In genomic region chr11:3534956-3535355, GRCm38 (mm10) we compare ENCODE assay signal across 8 mouse cellular contexts. TPM values are rescaled to one million over a fixed set of nuclear protein-coding genes. Genes with fewer than 3 reads are reported as not detected.
A peak's percentile ranks its signal among the peaks of the same experiment; 100 is the strongest.
DNase-seq lines count a peak whose midpoint lies in the region; ATAC-seq and TF ChIP-seq lines count a peak whose summit lies in the region.

No protein-coding gene starts in this region.

- DNase-seq in lung, postnatal 0 days (ENCODE audit: low spot score): peak; percentile 32
- no peak for DNase-seq in lung, postnatal 10 days
- peak; percentile 46 for DNase-seq in limb, embryonic 14.5 days (ENCODE audit: low spot score)
- no peak for DNase-seq in adrenal gland, postnatal 36 days
- no peak for DNase-seq in cerebellum, adult 11-12 months
- no peak for DNase-seq in ovary, postnatal 10 days (ENCODE audit: low spot score)

- H3K36me3 ChIP-seq in lung, postnatal 0 days (ENCODE audit: insufficient read depth, low read length): peaks cover 15% of the 10 kb centered on the region
- H3K36me3 ChIP-seq in forebrain, embryonic 13.5 days (ENCODE audit: poor library complexity, severe bottlenecking): peaks cover 35% of the 10 kb centered on the region
- H3K36me3 ChIP-seq in limb, embryonic 14.5 days (ENCODE audit: control insufficient read depth, insufficient read depth, low read length): peaks cover 51% of the 10 kb centered on the region
- no peaks in the 10 kb centered on the region for H3K36me3 ChIP-seq in neural tube, embryonic 15.5 days

- no peaks in the 10 kb centered on the region for H3K27me3 ChIP-seq in lung, postnatal 0 days (replicated peaks; ENCODE audit: insufficient read depth, low read length)
- no peaks in the 10 kb centered on the region for H3K27me3 ChIP-seq in forebrain, embryonic 13.5 days
- no peaks in the 10 kb centered on the region for H3K27me3 ChIP-seq in limb, embryonic 14.5 days (ENCODE audit: control insufficient read depth, insufficient read depth, low read length)
- no peaks in the 10 kb centered on the region for H3K27me3 ChIP-seq in neural tube, embryonic 15.5 days (replicated peaks)

- H3K9ac ChIP-seq in lung, postnatal 0 days (replicated peaks; ENCODE audit: low read depth): no peak overlapping the region
- H3K9ac ChIP-seq in forebrain, embryonic 13.5 days: peak overlapping the region; percentile 37; the same call in 1 of the 2 replicates
- H3K9ac ChIP-seq in limb, embryonic 14.5 days (ENCODE audit: low read depth, low read length, severe bottlenecking): peak overlapping the region; percentile 36
- H3K9ac ChIP-seq in neural tube, embryonic 15.5 days (replicated peaks): no peak overlapping the region

- TF ChIP-seq POLR2A in limb, embryonic 14.5 days (IDR thresholded peaks at IDR 0.05; ENCODE audit: borderline replicate concordance, extremely low read depth, insufficient read depth, insufficient read length): no peak

- peaks cover 25% of the 10 kb centered on the region for H3K4me1 ChIP-seq in lung, postnatal 0 days (ENCODE audit: insufficient read depth, low read depth, low read length)
- H3K4me1 ChIP-seq in forebrain, embryonic 13.5 days: peaks cover 35% of the 10 kb centered on the region
- peaks cover 28% of the 10 kb centered on the region for H3K4me1 ChIP-seq in limb, embryonic 14.5 days (ENCODE audit: control insufficient read depth, insufficient read depth, low read length)
- peaks cover 22% of the 10 kb centered on the region for H3K4me1 ChIP-seq in neural tube, embryonic 15.5 days

- H3K4me2 ChIP-seq in lung, postnatal 0 days (replicated peaks; ENCODE audit: low read depth, low read length): peak overlapping the region; percentile 82
- peak overlapping the region; percentile 87 for H3K4me2 ChIP-seq in forebrain, embryonic 13.5 days
- H3K4me2 ChIP-seq in limb, embryonic 14.5 days (replicated peaks; ENCODE audit: low read depth, low read length, severe bottlenecking): peak overlapping the region; percentile 62
- peak overlapping the region; percentile 98 for H3K4me2 ChIP-seq in neural tube, embryonic 15.5 days

- H3K27ac ChIP-seq in lung, postnatal 0 days (ENCODE audit: low read length): peak overlapping the region; percentile 93; the same call in 1 of the 2 replicates
- H3K27ac ChIP-seq in forebrain, embryonic 13.5 days: no peak overlapping the region
- H3K27ac ChIP-seq in limb, embryonic 14.5 days (replicated peaks; ENCODE audit: low read depth, low read length): peak overlapping the region; percentile 90; the same call in 1 of the 2 replicates
- peak overlapping the region; percentile 86; the same call in 1 of the 2 replicates for H3K27ac ChIP-seq in neural tube, embryonic 15.5 days (replicated peaks)

- no peak overlapping the region for H3K4me3 ChIP-seq in lung, postnatal 0 days (ENCODE audit: low read depth, low read length)
- peak overlapping the region; percentile 54; the same call in 1 of the 2 replicates for H3K4me3 ChIP-seq in forebrain, embryonic 13.5 days
- H3K4me3 ChIP-seq in limb, embryonic 14.5 days (replicated peaks; ENCODE audit: low read length): peak overlapping the region; percentile 44
- H3K4me3 ChIP-seq in neural tube, embryonic 15.5 days (replicated peaks): peak overlapping the region; percentile 57

- TF ChIP-seq CTCF in lung, postnatal 0 days (IDR thresholded peaks at IDR 0.05): no peak

- no peaks in the 10 kb centered on the region for H3K9me3 ChIP-seq in lung, postnatal 0 days (ENCODE audit: low read length)
- H3K9me3 ChIP-seq in forebrain, embryonic 13.5 days (replicated peaks): no peaks in the 10 kb centered on the region
- no peaks in the 10 kb centered on the region for H3K9me3 ChIP-seq in limb, embryonic 14.5 days (ENCODE audit: control insufficient read depth, low read length)
- no peaks in the 10 kb centered on the region for H3K9me3 ChIP-seq in neural tube, embryonic 15.5 days (replicated peaks)

- 16% methylated on average over 8 of the region's 8 CpGs for WGBS in lung, postnatal 0 days
- 4% methylated on average over 8 of the region's 8 CpGs for WGBS in forebrain, embryonic 13.5 days
- 21% methylated on average over 8 of the region's 8 CpGs for WGBS in limb, embryonic 14.5 days
- WGBS in neural tube, embryonic 15.5 days: 5% methylated on average over 8 of the region's 8 CpGs

- ATAC-seq in lung, postnatal 0 days: peak; percentile 3; the same call in 1 of the 2 replicates
- no peak; the same call in 1 of the 2 replicates for ATAC-seq in forebrain, embryonic 13.5 days
- ATAC-seq in limb, embryonic 14.5 days (ENCODE audit: low FRiP score, low read depth): no peak
- ATAC-seq in neural tube, embryonic 15.5 days (ENCODE audit: low FRiP score): no peak

- no peak for TF ChIP-seq EP300 in lung, postnatal 0 days (IDR thresholded peaks at IDR 0.05)

RNA-seq across cellular contexts. Expression of gene Smtn, which starts 5.5 kb away (rescaled TPM):
- 47.6 and 51.1 TPM in 2 replicates for polyA plus RNA-seq in lung, postnatal 0 days (2015; fragmentation: Nextera tagmentation; extraction: Ambion mirVana)
- polyA plus RNA-seq in forebrain, embryonic 13.5 days (2015; fragmentation: Nextera tagmentation; extraction: Ambion mirVana): 21.8 and 21.9 TPM in 2 replicates
- polyA plus RNA-seq in limb, embryonic 14.5 days (2012; rRNA removed): 59.0 and 64.7 TPM in 2 replicates
- polyA plus RNA-seq in limb, embryonic 14.5 days (2014; fragmentation: Nextera tagmentation; extraction: Ambion mirVana): 71.8 and 79.6 TPM in 2 replicates
- 18.5 and 28.1 TPM in 2 replicates for polyA plus RNA-seq in neural tube, embryonic 15.5 days (2015; fragmentation: Nextera tagmentation; extraction: Ambion mirVana)
- 10 to 100 TPM; 44.9 to 71.7 TPM for total RNA-seq in adrenal gland, postnatal 36 days (2021)

RNA-seq across cellular contexts. Expression of gene Selenom, which starts 20.5 kb away (rescaled TPM):
- polyA plus RNA-seq in lung, postnatal 0 days (2015; fragmentation: Nextera tagmentation; extraction: Ambion mirVana): 60.8 and 62.8 TPM in 2 replicates
- 28.2 and 30.3 TPM in 2 replicates for polyA plus RNA-seq in forebrain, embryonic 13.5 days (2015; fragmentation: Nextera tagmentation; extraction: Ambion mirVana)
- 201 and 256 TPM in 2 replicates for polyA plus RNA-seq in limb, embryonic 14.5 days (2012; rRNA removed)
- polyA plus RNA-seq in limb, embryonic 14.5 days (2014; fragmentation: Nextera tagmentation; extraction: Ambion mirVana): 191 and 214 TPM in 2 replicates
- polyA plus RNA-seq in neural tube, embryonic 15.5 days (2015; fragmentation: Nextera tagmentation; extraction: Ambion mirVana): 174 and 188 TPM in 2 replicates
- 10 to 100 TPM; 32.7 to 34.8 TPM for total RNA-seq in adrenal gland, postnatal 36 days (2021)

RNA-seq across cellular contexts. Expression of gene Inpp5j, which starts 30.3 kb away (rescaled TPM):
- polyA plus RNA-seq in lung, postnatal 0 days (2015; fragmentation: Nextera tagmentation; extraction: Ambion mirVana): 0.44 and 0.58 TPM in 2 replicates
- 1.1 and 1.5 TPM in 2 replicates for polyA plus RNA-seq in forebrain, embryonic 13.5 days (2015; fragmentation: Nextera tagmentation; extraction: Ambion mirVana)
- 0.23 and 0.40 TPM in 2 replicates for polyA plus RNA-seq in limb, embryonic 14.5 days (2012; rRNA removed)
- 0.18 and 0.43 TPM in 2 replicates for polyA plus RNA-seq in limb, embryonic 14.5 days (2014; fragmentation: Nextera tagmentation; extraction: Ambion mirVana)
- polyA plus RNA-seq in neural tube, embryonic 15.5 days (2015; fragmentation: Nextera tagmentation; extraction: Ambion mirVana): 11.6 TPM in 2 replicates
- total RNA-seq in adrenal gland, postnatal 36 days (2021): under 1 TPM; 0.66 to 0.76 TPM

RNA-seq across cellular contexts. Expression of gene Pla2g3, which starts 46.9 kb away (rescaled TPM):
- polyA plus RNA-seq in lung, postnatal 0 days (2015; fragmentation: Nextera tagmentation; extraction: Ambion mirVana): 0.29 and 0.30 TPM in 2 replicates
- 0.44 and 0.58 TPM in 2 replicates for polyA plus RNA-seq in forebrain, embryonic 13.5 days (2015; fragmentation: Nextera tagmentation; extraction: Ambion mirVana)
- polyA plus RNA-seq in limb, embryonic 14.5 days (2012; rRNA removed): 0.99 and 1.4 TPM in 2 replicates
- polyA plus RNA-seq in limb, embryonic 14.5 days (2014; fragmentation: Nextera tagmentation; extraction: Ambion mirVana): 0.23 and 0.40 TPM in 2 replicates
- polyA plus RNA-seq in neural tube, embryonic 15.5 days (2015; fragmentation: Nextera tagmentation; extraction: Ambion mirVana): 2.4 and 3.7 TPM in 2 replicates
- under 1 TPM in 1 of 2 experiments, not detected in 1; 0.20 TPM for total RNA-seq in adrenal gland, postnatal 36 days (2021)

Comparison
In these comparisons a context has a peak if more than half of its experiments do, and no peak if none do; other contexts are left out.
1. DNase-seq: peak in lung, postnatal 0 days (single experiment) and limb, embryonic 14.5 days (single experiment); none in lung, postnatal 10 days (single experiment), adrenal gland, postnatal 36 days (0 of 2), cerebellum, adult 11-12 months (single experiment) and ovary, postnatal 10 days (single experiment).
2. H3K9ac ChIP-seq: peak in forebrain, embryonic 13.5 days (single experiment) and limb, embryonic 14.5 days (single experiment); none in lung, postnatal 0 days (single experiment) and neural tube, embryonic 15.5 days (single experiment).
3. Peak in every context shown above with its lines, with median percentiles within 50 percentile points of each other: H3K4me2 ChIP-seq.